ENCODE assay signal across 16 mouse cellular contexts in genomic region chr2:89927009-89927408, GRCm38 (mm10).
"Had no signal": no experiment of that assay in that cellular context is flagged by ENCODE, and none has a peak within 500 bp of the region (broad histone marks: within the 10 kb centered on the region; RNA-seq: fewer than 3 reads in every experiment).

Gene Olfr1258, plus strand, starts transcription at chr2:89927309.

- DNase-seq: cerebellum, adult 9-10 months; cerebellum, adult 9-11 months; cerebellum, postnatal 10 days; cerebellum, postnatal 14 days; cerebellum, postnatal 25 days; cerebellum, postnatal 36 days; embryo, embryonic 11 days; forebrain, postnatal 0 days; gastrocnemius, adult 2 months; gastrocnemius, postnatal 10 days; gastrocnemius, postnatal 14 days; gastrocnemius, postnatal 25 days; gastrocnemius, postnatal 36 days; heart, adult 11 months; heart, adult 18-20 months; heart, adult 2 months had no signal
